Mouse (Mus musculus) midbrain, postnatal 0 days (tissue): ENCODE results near the gene Dach1. TPM values are rescaled to one million over a fixed set of nuclear protein-coding genes. Genes with fewer than 3 reads are reported as not detected.

Experiments
- ATAC-seq: fragments of 200-750 bp; cut with Nextera tagmentation; 2 replicates; pipeline ENCODE4 v1.8.0; 2017; ENCODE audit warnings: moderate number of reproducible peaks, mild to moderate bottlenecking, moderate TSS enrichment, moderate library complexity; ENCODE audit not compliant: low FRiP score
- DNase-seq: peaks from one replicate; pipeline ENCODE4 v3.0.0-alpha.2; 2015; ENCODE audit warnings: low spot score
- H3K27ac ChIP-seq: fragments of 300-500 bp; sonication (generic); 2 replicates; pipeline ENCODE4 v1.5.1; 2014; ENCODE audit warnings: low read depth, mild to moderate bottlenecking, low read length, mixed read lengths
- H3K27me3 ChIP-seq: fragments of 300-500 bp; sonication (generic); 2 replicates; pipeline ENCODE4 v1.6.1; 2014; ENCODE audit warnings: low read length, control low read depth, mixed read lengths; ENCODE audit not compliant: insufficient read depth
- H3K36me3 ChIP-seq: fragments of 300-500 bp; sonication (generic); 2 replicates; pipeline ENCODE4 v1.6.1; 2014; ENCODE audit warnings: low read length, control low read depth, mixed read lengths; ENCODE audit not compliant: insufficient read depth
- H3K4me1 ChIP-seq: fragments of 300-500 bp; sonication (generic); 2 replicates; pipeline ENCODE4 v1.6.1; 2014; ENCODE audit warnings: mild to moderate bottlenecking, control low read depth, antibody characterized with exemption, low read length, mixed read lengths; ENCODE audit not compliant: insufficient read depth
- H3K4me2 ChIP-seq: fragments of 300-500 bp; sonication (generic); 2 replicates; pipeline ENCODE4 v1.6.1; 2014; ENCODE audit warnings: low read depth, mild to moderate bottlenecking, low read length, mixed read lengths; ENCODE audit not compliant: poor library complexity, severe bottlenecking
- H3K4me3 ChIP-seq: fragments of 300-500 bp; sonication (generic); 2 replicates; pipeline ENCODE4 v1.5.1; 2014; ENCODE audit warnings: low read depth, mild to moderate bottlenecking, low read length, moderate library complexity
- H3K9ac ChIP-seq: fragments of 300-500 bp; sonication (generic); replicated peaks from 2 replicates; pipeline ENCODE4 v1.6.1; 2014; ENCODE audit warnings: mild to moderate bottlenecking, low read length, moderate library complexity, mixed read lengths; ENCODE audit not compliant: poor library complexity, severe bottlenecking
- H3K9me3 ChIP-seq: fragments of 300-500 bp; sonication (generic); 2 replicates; pipeline ENCODE4 v1.6.1; 2016; ENCODE audit warnings: low read length, control low read depth
- CTCF ChIP-seq: IDR thresholded peaks from 2 replicates; pipeline ENCODE4 v1.5.1; 2016; ENCODE audit warnings: antibody characterized with exemption, mild to moderate bottlenecking
- WGBS: fragments of 180-500 bp; shearing (Covaris S2); extraction: QIAGEN DNeasy Blood & Tissue Kit; methylation state at CpG from one replicate; pipeline ENCODE4 v1.1.7; 2014; 5-methylcytosine and 5-hydroxymethylcytosine counted together
- polyA plus RNA-seq: library from polyadenylated mRNA; unstranded; fragments of >200 nt; fragmentation: Nextera tagmentation; extraction: Ambion mirVana; gene quantifications from 2 replicates; pipeline ENCODE4 v1.2.1, GENCODE M21; 2015
- total RNA-seq: library from RNA; depleted of rRNA; stranded (reverse); fragments of >200 nt; gene quantifications from 2 replicates; pipeline ENCODE4 v1.2.3, GENCODE M21; 2014

Gene Dach1
- total and polyA plus RNA-seq, 2 experiments from 2014 or later, result 6.4 to 14.5 TPM

DNA sequence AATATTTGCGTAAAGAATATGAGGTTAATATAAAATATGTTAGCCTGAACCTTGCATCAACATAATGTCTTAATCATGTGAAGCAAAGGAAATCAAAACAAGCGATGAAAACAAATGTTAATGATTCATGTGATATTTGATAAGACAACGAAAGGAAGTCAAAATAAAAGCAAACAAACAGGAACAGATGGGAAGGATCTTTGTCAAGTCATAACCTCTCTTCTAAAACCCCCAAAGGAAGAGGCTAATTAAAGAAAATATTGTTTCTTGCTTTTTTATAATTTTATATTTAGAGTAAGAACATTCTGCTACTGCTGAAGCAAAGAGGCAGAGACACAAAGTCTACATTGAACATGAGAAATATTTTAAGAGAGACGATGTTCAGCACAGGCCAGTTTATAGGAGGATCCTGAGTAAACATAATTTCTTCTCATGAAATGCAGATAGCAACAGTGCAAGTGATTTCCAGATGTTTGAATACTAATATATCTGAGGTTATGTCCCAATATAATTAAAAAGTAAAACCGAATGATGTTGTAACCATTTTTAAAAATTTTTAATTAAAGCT lies 374.1 kb downstream of the Dach1 start:
- Histone ChIP-seq H3K27me3 (no peaks in the 10 kb centered on the region), H3K4me2 (no peak overlapping the region), H3K4me1 (no peaks in the 10 kb centered on the region), H3K9me3 (no peaks in the 10 kb centered on the region), H3K36me3 (no peaks in the 10 kb centered on the region), H3K4me3 (no peak overlapping the region), H3K27ac (no peak overlapping the region), H3K9ac (no peak overlapping the region)
- WGBS, result 89% methylated on average over 5 of the region's 5 CpGs
- no peak for DNase-seq
- no peak for ATAC-seq
- no peak for TF ChIP-seq CTCF

DNA sequence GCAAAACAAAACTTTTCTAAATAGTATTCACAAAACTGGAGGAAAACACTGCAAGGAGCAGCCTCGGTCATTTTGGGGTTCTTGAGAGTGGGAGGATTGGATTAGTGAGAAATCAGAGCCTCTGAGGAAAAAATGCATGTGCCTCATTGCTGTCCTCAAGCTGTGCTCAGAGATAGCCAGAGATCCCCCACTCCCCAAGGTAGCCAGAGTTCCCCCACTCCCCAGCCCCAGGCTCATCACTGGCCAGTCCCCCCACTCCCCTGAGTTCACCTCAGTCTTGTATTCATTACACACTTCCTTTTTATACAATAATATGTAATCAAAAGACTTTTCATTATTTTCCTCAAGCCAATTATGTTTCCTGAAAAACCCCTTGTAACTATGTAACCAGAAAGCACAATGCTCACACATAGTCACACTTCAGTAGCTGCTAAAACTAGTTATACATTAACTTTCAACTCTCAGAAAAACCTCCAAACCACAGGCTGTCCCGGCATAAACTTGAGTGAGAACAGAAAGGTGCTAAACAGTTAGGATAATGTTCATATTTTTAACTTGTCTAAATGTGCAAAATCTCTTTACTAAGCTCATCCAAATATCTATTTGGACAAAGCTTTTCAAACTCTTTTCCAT lies 395.3 kb downstream of the Dach1 start:
- Histone ChIP-seq H3K4me3 (no peak overlapping the region), H3K9ac (no peak overlapping the region), H3K27ac (no peak overlapping the region), H3K36me3 (no peaks in the 10 kb centered on the region), H3K27me3 (no peaks in the 10 kb centered on the region), H3K4me1 (no peaks in the 10 kb centered on the region), H3K4me2 (no peak overlapping the region), H3K9me3 (peaks cover 5% of the 10 kb centered on the region)
- DNase-seq, result no peak
- no peak for TF ChIP-seq CTCF
- no peak for ATAC-seq
- 91% methylated on average over 2 of the region's 2 CpGs for WGBS

DNA sequence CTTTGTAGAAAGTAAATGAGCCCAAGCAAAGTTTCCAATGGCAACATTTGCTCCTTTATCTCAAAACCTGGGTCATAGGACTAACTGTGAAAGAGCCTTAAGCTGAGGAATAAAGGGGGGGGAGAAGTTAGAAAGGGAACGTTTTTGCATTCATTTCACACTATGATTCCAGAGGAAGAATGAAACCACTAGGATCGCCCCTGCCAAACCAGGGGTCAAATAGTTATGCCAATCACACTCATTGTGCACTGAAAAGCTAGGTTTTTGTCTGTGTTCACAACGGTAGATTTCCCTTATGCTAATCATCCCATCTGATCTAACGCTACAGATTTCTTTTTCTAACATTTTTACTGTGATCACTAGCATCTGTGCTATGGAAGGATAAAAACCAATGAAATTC lies 415.2 kb downstream of the Dach1 start:
- WGBS, result 9% methylated on average over 4 of the region's 4 CpGs
- H3K27me3 ChIP-seq, result no peaks in the 10 kb centered on the region
- H3K36me3 ChIP-seq, result no peaks in the 10 kb centered on the region
- ATAC-seq (no peak), DNase-seq (no peak)
- no peak overlapping the region for H3K9ac ChIP-seq
- no peak for TF ChIP-seq CTCF
- H3K4me1 ChIP-seq, result no peaks in the 10 kb centered on the region
- H3K9me3 ChIP-seq, result no peaks in the 10 kb centered on the region
- no peak overlapping the region for H3K4me2 ChIP-seq
- H3K27ac ChIP-seq, result no peak overlapping the region
- no peak overlapping the region for H3K4me3 ChIP-seq

DNA sequence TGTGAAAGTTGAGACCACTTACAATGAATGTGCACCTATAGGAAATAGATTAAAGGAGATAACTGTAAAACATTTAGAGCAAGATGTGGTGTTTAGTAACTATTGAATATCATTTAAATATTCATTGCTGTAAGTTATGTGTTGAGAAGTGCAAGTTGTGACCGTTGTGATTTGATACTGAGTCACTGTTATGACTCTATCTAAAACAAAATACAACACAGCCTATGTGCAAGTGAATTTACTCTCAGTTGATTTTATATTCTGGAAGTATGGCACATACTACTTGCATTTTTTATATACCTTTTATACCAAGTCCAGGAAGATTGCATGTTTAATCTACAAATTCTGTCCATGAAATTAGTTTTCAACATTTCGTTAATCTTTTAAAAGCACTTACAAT lies 415.6 kb downstream of the Dach1 start:
- Histone ChIP-seq H3K4me1 (no peaks in the 10 kb centered on the region), H3K4me3 (no peak overlapping the region), H3K27me3 (no peaks in the 10 kb centered on the region), H3K27ac (no peak overlapping the region), H3K9ac (no peak overlapping the region), H3K9me3 (no peaks in the 10 kb centered on the region), H3K4me2 (no peak overlapping the region), H3K36me3 (no peaks in the 10 kb centered on the region)
- TF ChIP-seq CTCF, result no peak
- DNase-seq (no peak), ATAC-seq (no peak)
- WGBS, result 28% methylated on average over 2 of the region's 2 CpGs

DNA sequence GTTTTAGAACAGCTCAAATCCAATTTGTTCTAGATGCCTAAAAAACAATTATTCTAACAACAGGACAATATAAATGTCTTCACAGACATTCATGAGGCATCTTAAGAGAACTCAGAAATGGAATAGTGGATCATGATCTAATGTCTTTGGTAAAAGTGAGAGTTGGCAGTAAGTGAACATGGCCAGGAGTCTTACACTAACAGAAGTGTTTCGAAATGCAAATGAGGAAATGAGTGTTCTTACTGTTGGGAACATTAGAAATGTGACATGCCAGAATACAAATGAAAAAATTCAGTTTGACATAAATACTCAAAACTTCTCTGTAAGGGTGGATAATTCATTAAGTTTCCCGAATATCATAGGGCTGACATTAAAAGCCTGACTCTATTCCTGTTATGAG lies 426.3 kb downstream of the Dach1 start:
- Histone ChIP-seq H3K4me1 (no peaks in the 10 kb centered on the region), H3K9ac (no peak overlapping the region), H3K36me3 (no peaks in the 10 kb centered on the region), H3K27me3 (no peaks in the 10 kb centered on the region), H3K9me3 (no peaks in the 10 kb centered on the region), H3K27ac (no peak overlapping the region), H3K4me3 (no peak overlapping the region), H3K4me2 (no peak overlapping the region)
- DNase-seq, result no peak
- ATAC-seq, result no peak
- TF ChIP-seq CTCF, result no peak
- WGBS, result 94% methylated on average over 2 of the region's 2 CpGs

DNA sequence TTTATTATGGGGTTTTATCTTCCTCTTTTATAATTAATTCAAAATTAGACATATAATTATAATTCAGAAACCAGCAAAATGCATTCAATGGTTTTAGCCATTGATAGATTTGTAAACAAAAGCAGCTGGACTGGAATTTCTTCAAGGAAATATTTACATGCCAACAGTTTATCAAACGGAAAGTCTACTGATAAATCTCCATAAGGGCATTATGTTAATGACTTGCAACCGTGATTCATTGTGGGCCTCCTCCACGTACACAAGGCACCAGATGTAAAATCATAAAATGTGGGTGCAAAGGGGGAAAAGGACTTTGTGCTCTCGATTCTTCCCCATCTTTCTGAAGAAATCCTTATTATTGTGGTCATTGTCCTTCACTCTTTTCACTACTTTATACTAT lies 426.8 kb downstream of the Dach1 start:
- Histone ChIP-seq H3K4me3 (no peak overlapping the region), H3K36me3 (no peaks in the 10 kb centered on the region), H3K27ac (no peak overlapping the region), H3K4me2 (no peak overlapping the region), H3K9ac (no peak overlapping the region), H3K4me1 (no peaks in the 10 kb centered on the region), H3K27me3 (no peaks in the 10 kb centered on the region), H3K9me3 (no peaks in the 10 kb centered on the region)
- no peak for TF ChIP-seq CTCF
- no peak for ATAC-seq
- DNase-seq, result no peak
- 51% methylated on average over 4 of the region's 4 CpGs for WGBS
